Mouse (Mus musculus) midbrain, embryonic 16.5 days (tissue): ENCODE measurements around the gene Ache. TPM values are rescaled to one million over a fixed set of nuclear protein-coding genes. Genes with fewer than 3 reads are reported as not detected.

Experiments used
- ATAC-seq: fragments of 200-750 bp; cut with Nextera tagmentation; 2 replicates; pipeline ENCODE4 v1.8.0; 2017; ENCODE audit warnings: moderate TSS enrichment
- H3K27ac ChIP-seq: fragments of 300-500 bp; sonication (generic); 2 replicates; pipeline ENCODE4 v1.5.1; 2014; ENCODE audit warnings: mild to moderate bottlenecking, low read length, mixed read lengths
- H3K27me3 ChIP-seq: fragments of 300-500 bp; sonication (generic); 2 replicates; pipeline ENCODE4 v1.6.1; 2014; ENCODE audit warnings: low read depth, low read length, mixed read lengths; ENCODE audit not compliant: control insufficient read depth, insufficient read depth
- H3K36me3 ChIP-seq: fragments of 300-500 bp; sonication (generic); 2 replicates; pipeline ENCODE4 v1.6.1; 2014; ENCODE audit warnings: mild to moderate bottlenecking, low read length, moderate library complexity, mixed read lengths; ENCODE audit not compliant: control insufficient read depth, insufficient read depth
- H3K4me1 ChIP-seq: fragments of 300-500 bp; sonication (generic); 2 replicates; pipeline ENCODE4 v1.6.1; 2014; ENCODE audit warnings: mild to moderate bottlenecking, low read length, mixed read lengths; ENCODE audit not compliant: control insufficient read depth, insufficient read depth
- H3K4me2 ChIP-seq: fragments of 300-500 bp; sonication (generic); 2 replicates; pipeline ENCODE4 v1.6.1; 2014; ENCODE audit warnings: mild to moderate bottlenecking, low read length, mixed read lengths
- H3K4me3 ChIP-seq: fragments of 300-500 bp; sonication (generic); 2 replicates; pipeline ENCODE4 v1.5.1; 2014; ENCODE audit warnings: low read depth, mild to moderate bottlenecking, low read length, moderate library complexity, mixed read lengths
- H3K9ac ChIP-seq: fragments of 300-500 bp; sonication (generic); 2 replicates; pipeline ENCODE4 v1.6.1; 2014; ENCODE audit warnings: low read depth, low read length, mixed read lengths
- H3K9me3 ChIP-seq: fragments of 300-500 bp; sonication (generic); replicated peaks from 2 replicates; pipeline ENCODE4 v1.6.1; 2014; ENCODE audit warnings: mild to moderate bottlenecking, low read length, mixed read lengths; ENCODE audit not compliant: control insufficient read depth, poor library complexity, severe bottlenecking
- WGBS: fragments of 180-500 bp; shearing (Covaris S2); extraction: QIAGEN DNeasy Blood & Tissue Kit; methylation state at CpG from one replicate; pipeline ENCODE4 v1.1.7; 2014; 5-methylcytosine and 5-hydroxymethylcytosine counted together
- polyA plus RNA-seq: library from polyadenylated mRNA; unstranded; fragments of >200 nt; fragmentation: Nextera tagmentation; extraction: Ambion mirVana; gene quantifications from 2 replicates; pipeline ENCODE4 v1.2.1, GENCODE M21; 2015

The Ache gene
- polyA plus RNA-seq, 1 experiment from 2014 or later = 65.9 TPM

- Histone ChIP-seq H3K4me1 (peaks cover 11% of the 10 kb centered on the region), H3K4me3 (no peak overlapping the region), H3K36me3 (peaks cover 11% of the 10 kb centered on the region), H3K27me3 (no peaks in the 10 kb centered on the region), H3K27ac (no peak overlapping the region), H3K4me2 (no peak overlapping the region), H3K9me3 (no peaks in the 10 kb centered on the region), H3K9ac (no peak overlapping the region; the same call in 1 of the 2 replicates)
- no peak; the same call in 1 of the 2 replicates for ATAC-seq
- WGBS = 37% methylated on average over 30 of the region's 30 CpGs
Observed at GRCm38 (mm10) chr5:137315084-137315903, 28.0 kb downstream of the Ache start.

GRCm38 (mm10) chr5:137317361-137317760 lies 30.0 kb downstream of the Ache start:
- Histone ChIP-seq H3K27me3 (no peaks in the 10 kb centered on the region), H3K36me3 (peaks cover 9% of the 10 kb centered on the region), H3K9me3 (no peaks in the 10 kb centered on the region), H3K4me1 (peaks cover 11% of the 10 kb centered on the region), H3K27ac (no peak overlapping the region), H3K4me3 (no peak overlapping the region), H3K4me2 (no peak overlapping the region), H3K9ac (no peak overlapping the region)
- no peak for ATAC-seq
- 85% methylated on average over 8 of the region's 8 CpGs for WGBS

- H3K36me3 ChIP-seq = peaks cover 14% of the 10 kb centered on the region
- H3K27me3 ChIP-seq = no peaks in the 10 kb centered on the region
- no peak overlapping the region for H3K4me3 ChIP-seq
- 100% methylated on average over 1 of the region's 1 CpGs for WGBS
- H3K9me3 ChIP-seq = no peaks in the 10 kb centered on the region
- no peak overlapping the region for H3K4me2 ChIP-seq
- no peak for ATAC-seq
- no peak overlapping the region for H3K27ac ChIP-seq
- no peak overlapping the region for H3K9ac ChIP-seq
- H3K4me1 ChIP-seq = peaks cover 11% of the 10 kb centered on the region
Observed at GRCm38 (mm10) chr5:137318570-137318969, 31.3 kb downstream of the Ache start.

- Histone ChIP-seq H3K27me3 (no peaks in the 10 kb centered on the region), H3K9ac (no peak overlapping the region), H3K4me1 (no peaks in the 10 kb centered on the region), H3K27ac (no peak overlapping the region), H3K36me3 (peaks cover 19% of the 10 kb centered on the region), H3K4me3 (no peak overlapping the region), H3K9me3 (no peaks in the 10 kb centered on the region), H3K4me2 (no peak overlapping the region)
- 90% methylated on average over 3 of the region's 3 CpGs for WGBS
- no peak for ATAC-seq
Observed at GRCm38 (mm10) chr5:137320996-137321395, 33.7 kb downstream of the Ache start.

- Histone ChIP-seq H3K9me3 (no peaks in the 10 kb centered on the region), H3K36me3 (peaks cover 14% of the 10 kb centered on the region; the same call in 1 of the 2 replicates), H3K9ac (no peak overlapping the region), H3K27ac (no peak overlapping the region), H3K4me2 (no peak overlapping the region), H3K4me3 (no peak overlapping the region), H3K4me1 (peaks cover 14% of the 10 kb centered on the region), H3K27me3 (no peaks in the 10 kb centered on the region)
- ATAC-seq = no peak
- WGBS = 91% methylated on average over 7 of the region's 7 CpGs
Observed at GRCm38 (mm10) chr5:137330910-137331309, 43.6 kb downstream of the Ache start.

GRCm38 (mm10) chr5:137332857-137333511 lies 45.7 kb downstream of the Ache start:
- 16% methylated on average over 14 of the region's 15 CpGs for WGBS
- Histone ChIP-seq H3K4me1 (peaks cover 17% of the 10 kb centered on the region), H3K27me3 (no peaks in the 10 kb centered on the region), H3K36me3 (peaks cover 4% of the 10 kb centered on the region; the same call in 1 of the 2 replicates), H3K4me3 (peak overlapping the region; percentile 59), H3K4me2 (peak overlapping the region; percentile 65), H3K27ac (peak overlapping the region; percentile 62; the same call in 1 of the 2 replicates), H3K9ac (peak overlapping the region; percentile 80), H3K9me3 (no peaks in the 10 kb centered on the region)
- ATAC-seq = no peak

GRCm38 (mm10) chr5:137333512-137334174 lies 46.3 kb downstream of the Ache start, which contains the start of gene Slc12a9:
Slc12a9 (minus strand) TSS chr5:137333597.
- ATAC-seq = peak; percentile 89
- H3K27me3 ChIP-seq = no peaks in the 10 kb centered on the region
- peak within 1 kb of the TSS; percentile 65 for H3K4me2 ChIP-seq
- peak within 1 kb of the TSS; percentile 80 for H3K9ac ChIP-seq
- H3K4me3 ChIP-seq = peak within 1 kb of the TSS; percentile 59
- peaks cover 18% of the 10 kb centered on the region for H3K4me1 ChIP-seq
- no peaks in the 10 kb centered on the region for H3K9me3 ChIP-seq
- 1% methylated on average over 44 of the region's 44 CpGs for WGBS
- no peaks in the 10 kb centered on the region for H3K36me3 ChIP-seq
- H3K27ac ChIP-seq = peak within 1 kb of the TSS; percentile 62

- H3K4me2 ChIP-seq = peak overlapping the region; percentile 65
Observed at GRCm38 (mm10) chr5:137334317-137334716, 47.0 kb downstream of the Ache start.

More at GRCm38 (mm10) chr5:137334317-137334716, 47.0 kb downstream of the Ache start:
- Histone ChIP-seq H3K27me3 (no peaks in the 10 kb centered on the region), H3K9ac (no peak overlapping the region), H3K4me1 (peaks cover 24% of the 10 kb centered on the region), H3K36me3 (no peaks in the 10 kb centered on the region), H3K4me3 (peak overlapping the region; percentile 59), H3K9me3 (no peaks in the 10 kb centered on the region), H3K27ac (peak overlapping the region; percentile 14; the same call in 1 of the 2 replicates)
- 51% methylated on average over 10 of the region's 10 CpGs for WGBS
- no peak for ATAC-seq
